Mouse (Mus musculus) limb, embryonic 12.5 days (tissue): ENCODE results near the gene Tmem266. TPM values are rescaled to one million over a fixed set of nuclear protein-coding genes. Genes with fewer than 3 reads are reported as not detected.

ENCODE experiments used
- ATAC-seq: fragments of 200-750 bp; cut with Nextera tagmentation; 2 replicates; pipeline ENCODE4 v1.8.0; 2017; ENCODE audit warnings: low read depth, moderate TSS enrichment; ENCODE audit not compliant: insufficient number of reproducible peaks, insufficient read depth, low FRiP score, low TSS enrichment
- H3K27ac ChIP-seq: fragments of 300-500 bp; sonication (generic); 2 replicates; pipeline ENCODE4 v1.5.1; 2016; ENCODE audit warnings: mild to moderate bottlenecking, moderate library complexity
- H3K27me3 ChIP-seq: fragments of 300-500 bp; sonication (generic); 2 replicates; pipeline ENCODE4 v1.6.1; 2016; ENCODE audit warnings: mild to moderate bottlenecking, moderate library complexity
- H3K36me3 ChIP-seq: fragments of 300-500 bp; sonication (generic); 2 replicates; pipeline ENCODE4 v1.6.1; 2016; ENCODE audit warnings: mild to moderate bottlenecking, moderate library complexity
- H3K4me1 ChIP-seq: fragments of 300-500 bp; sonication (generic); replicated peaks from 2 replicates; pipeline ENCODE4 v1.6.1; 2016
- H3K4me2 ChIP-seq: fragments of 300-500 bp; sonication (generic); 2 replicates; pipeline ENCODE4 v1.6.1; 2016; ENCODE audit warnings: mild to moderate bottlenecking, moderate library complexity
- H3K4me3 ChIP-seq: fragments of 300-500 bp; sonication (generic); replicated peaks from 2 replicates; pipeline ENCODE4 v1.5.1; 2016; ENCODE audit warnings: mild to moderate bottlenecking
- H3K9ac ChIP-seq: fragments of 300-500 bp; sonication (generic); replicated peaks from 2 replicates; pipeline ENCODE4 v1.6.1; 2016; ENCODE audit warnings: mild to moderate bottlenecking, moderate library complexity
- H3K9me3 ChIP-seq: fragments of 300-500 bp; sonication (generic); 2 replicates; pipeline ENCODE4 v1.6.1; 2016; ENCODE audit warnings: mild to moderate bottlenecking, moderate library complexity
- WGBS: fragments of 180-500 bp; shearing (Covaris S2); methylation state at CpG from one replicate; pipeline ENCODE4 v1.1.7; 2016; 5-methylcytosine and 5-hydroxymethylcytosine counted together
- polyA plus RNA-seq: library from polyadenylated mRNA; unstranded; fragments of >200 nt; fragmentation: Nextera tagmentation; extraction: Ambion mirVana; gene quantifications from 2 replicates; pipeline ENCODE4 v1.2.1, GENCODE M21; 2016

The Tmem266 gene
- polyA plus RNA-seq, 1 experiment from 2014 or later, result 1.1 TPM

DNA sequence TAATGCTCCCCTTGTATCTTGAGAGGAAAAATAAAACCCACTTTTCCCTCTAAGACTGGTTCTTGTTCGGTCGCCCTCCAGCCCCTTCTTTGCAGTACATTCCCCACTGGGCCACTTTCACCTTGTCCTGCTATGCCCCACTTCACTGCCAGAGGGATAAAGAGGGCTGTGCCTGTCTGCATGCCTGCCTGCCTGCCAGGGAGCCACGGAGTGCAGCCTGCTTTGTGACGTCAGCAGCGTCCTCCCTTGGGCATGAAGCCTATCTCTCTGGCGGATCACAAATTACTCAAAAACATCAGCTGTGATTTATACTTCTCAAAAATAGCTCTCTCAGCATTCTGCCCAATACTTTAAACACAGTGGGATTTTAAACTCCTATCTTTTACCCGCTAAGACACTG lies 6.2 kb downstream of the Tmem266 start:
- Histone ChIP-seq H3K9ac (no peak overlapping the region), H3K4me1 (peaks cover 18% of the 10 kb centered on the region), H3K4me2 (no peak overlapping the region), H3K4me3 (no peak overlapping the region), H3K36me3 (no peaks in the 10 kb centered on the region), H3K27me3 (peaks cover 35% of the 10 kb centered on the region), H3K27ac (no peak overlapping the region), H3K9me3 (peaks cover 6% of the 10 kb centered on the region; the same call in 1 of the 2 replicates)
- ATAC-seq, result no peak
- 35% methylated on average over 7 of the region's 7 CpGs for WGBS

DNA sequence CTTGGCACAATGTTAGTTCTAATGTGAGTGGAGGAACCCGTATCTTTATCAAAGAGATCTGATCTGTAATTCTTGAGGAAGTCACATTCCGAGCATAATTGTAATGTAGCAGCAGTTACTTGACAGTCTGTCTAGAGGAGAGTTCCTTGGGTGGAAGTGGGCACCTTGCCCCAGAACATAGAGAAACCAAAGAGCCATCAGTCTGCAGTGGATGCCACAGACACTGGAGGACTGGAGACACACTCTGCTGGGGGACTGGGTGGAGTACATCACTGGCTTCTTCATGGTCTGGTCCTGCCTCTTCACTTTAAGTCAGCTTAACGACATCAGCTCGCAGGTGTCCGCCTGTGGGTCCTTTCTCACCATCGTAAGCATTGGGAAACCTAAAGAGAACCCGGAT lies 17.5 kb downstream of the Tmem266 start:
- WGBS, result 80% methylated on average over 7 of the region's 7 CpGs

DNA sequence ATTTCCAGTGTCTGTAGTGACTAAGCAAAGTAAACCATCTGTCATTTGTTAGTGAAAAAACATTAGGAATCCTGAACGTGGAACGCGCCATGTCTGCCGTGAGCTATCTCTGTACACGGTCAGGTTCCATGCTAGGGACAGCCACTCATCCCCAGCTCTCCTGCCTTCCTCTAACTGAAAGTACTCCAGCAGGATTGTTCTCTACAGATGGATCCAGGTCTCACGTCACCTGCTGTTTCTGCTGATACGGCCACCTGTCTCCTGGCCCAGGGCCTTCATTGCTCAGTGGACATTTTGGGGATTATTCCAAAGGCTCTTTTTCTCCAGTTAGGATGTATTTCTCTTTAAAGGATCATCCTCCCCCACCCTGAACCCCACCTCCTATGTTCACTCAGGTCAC lies 18.6 kb downstream of the Tmem266 start:
- no peaks in the 10 kb centered on the region for H3K9me3 ChIP-seq
- H3K36me3 ChIP-seq, result no peaks in the 10 kb centered on the region
- H3K4me3 ChIP-seq, result no peak overlapping the region
- H3K9ac ChIP-seq, result no peak overlapping the region
- 94% methylated on average over 7 of the region's 7 CpGs for WGBS
- no peaks in the 10 kb centered on the region for H3K4me1 ChIP-seq
- no peak overlapping the region for H3K4me2 ChIP-seq
- H3K27me3 ChIP-seq, result no peaks in the 10 kb centered on the region
- no peak for ATAC-seq
- no peak overlapping the region for H3K27ac ChIP-seq

More for the DNA sequence above, 17.5 kb downstream of the Tmem266 start:
- Histone ChIP-seq H3K9me3 (no peaks in the 10 kb centered on the region), H3K27ac (no peak overlapping the region), H3K27me3 (no peaks in the 10 kb centered on the region), H3K4me1 (no peaks in the 10 kb centered on the region), H3K4me3 (no peak overlapping the region), H3K4me2 (no peak overlapping the region), H3K9ac (no peak overlapping the region), H3K36me3 (no peaks in the 10 kb centered on the region)
- ATAC-seq, result no peak

DNA sequence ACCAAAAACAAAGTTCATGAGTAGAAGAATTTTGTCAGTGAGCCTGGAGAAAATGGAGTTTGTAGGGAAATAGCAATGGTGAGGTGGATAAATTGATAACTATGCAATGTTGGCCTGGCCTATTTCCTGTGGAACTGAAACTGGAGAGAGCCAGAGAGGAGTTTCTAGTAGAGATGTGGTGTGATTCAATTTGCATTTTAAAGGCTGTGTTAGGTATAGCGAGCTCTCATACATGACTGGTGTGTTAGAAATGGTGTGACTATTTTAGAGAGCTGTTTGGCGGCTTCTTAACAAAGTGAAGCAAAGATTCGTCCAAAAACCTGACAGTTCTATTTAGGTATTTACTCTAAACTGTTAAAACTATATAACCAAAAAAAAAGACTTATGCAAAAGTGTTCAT lies 22.0 kb downstream of the Tmem266 start:
- Histone ChIP-seq H3K27ac (no peak overlapping the region), H3K36me3 (no peaks in the 10 kb centered on the region), H3K9ac (no peak overlapping the region), H3K9me3 (no peaks in the 10 kb centered on the region), H3K4me3 (no peak overlapping the region), H3K27me3 (no peaks in the 10 kb centered on the region), H3K4me1 (no peaks in the 10 kb centered on the region), H3K4me2 (no peak overlapping the region)
- 89% methylated on average over 3 of the region's 3 CpGs for WGBS
- ATAC-seq, result no peak

DNA sequence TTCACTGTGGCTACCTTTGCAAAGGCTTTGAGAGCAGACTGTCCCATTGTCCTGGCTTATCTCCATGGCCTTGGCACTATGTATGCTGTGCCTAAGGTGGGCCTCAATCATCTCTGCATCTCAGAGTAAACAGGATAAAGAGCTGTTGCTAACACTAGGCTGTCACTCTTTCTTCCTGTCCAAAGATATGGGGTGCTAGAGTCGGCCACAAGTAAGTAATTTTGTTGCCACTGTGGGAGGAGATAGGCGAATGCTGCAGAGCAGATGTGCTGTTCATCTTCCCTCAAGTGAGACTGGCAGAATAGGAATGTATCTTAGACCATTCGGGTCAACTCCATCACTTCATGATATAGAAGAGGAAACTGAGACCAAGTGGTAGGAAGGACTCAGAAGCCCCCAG lies 28.0 kb downstream of the Tmem266 start:
- no peaks in the 10 kb centered on the region for H3K27me3 ChIP-seq
- no peak overlapping the region for H3K4me3 ChIP-seq
- no peak overlapping the region for H3K4me2 ChIP-seq
- WGBS, result 76% methylated on average over 3 of the region's 3 CpGs
- ATAC-seq, result no peak
- no peaks in the 10 kb centered on the region for H3K4me1 ChIP-seq
- H3K9ac ChIP-seq, result no peak overlapping the region
- no peaks in the 10 kb centered on the region for H3K9me3 ChIP-seq
- no peaks in the 10 kb centered on the region for H3K36me3 ChIP-seq
- no peak overlapping the region for H3K27ac ChIP-seq

DNA sequence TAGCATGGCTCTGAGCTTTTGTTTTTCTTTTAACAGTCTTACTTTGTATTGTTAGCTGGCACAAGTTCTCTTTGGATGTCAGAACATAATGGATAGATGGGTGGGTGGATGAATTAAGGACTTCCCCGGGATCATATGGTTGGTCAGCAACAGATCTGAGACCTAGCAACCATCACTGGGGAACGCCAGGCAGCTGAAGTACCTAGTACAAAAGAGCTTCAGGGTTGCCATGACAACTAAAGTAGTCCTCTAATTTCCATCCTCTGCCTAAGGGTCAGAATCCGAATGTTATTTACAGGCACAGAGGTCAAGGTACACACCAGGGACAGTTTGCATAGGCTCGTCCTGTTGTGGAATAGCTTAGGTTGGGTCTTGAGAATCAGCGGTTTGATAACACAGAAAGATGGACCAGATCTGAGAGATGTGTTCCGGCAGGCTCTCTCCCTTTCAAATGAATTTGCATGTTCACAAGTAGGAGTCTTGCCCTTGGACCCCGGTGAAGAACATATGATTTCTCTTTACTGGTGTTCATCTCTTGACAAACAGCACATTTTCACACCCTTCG lies 28.6 kb downstream of the Tmem266 start:
- Histone ChIP-seq H3K9ac (no peak overlapping the region), H3K9me3 (no peaks in the 10 kb centered on the region), H3K36me3 (no peaks in the 10 kb centered on the region), H3K4me3 (no peak overlapping the region), H3K4me2 (no peak overlapping the region), H3K4me1 (no peaks in the 10 kb centered on the region), H3K27ac (no peak overlapping the region), H3K27me3 (no peaks in the 10 kb centered on the region)
- ATAC-seq, result no peak
- WGBS, result 69% methylated on average over 8 of the region's 8 CpGs

DNA sequence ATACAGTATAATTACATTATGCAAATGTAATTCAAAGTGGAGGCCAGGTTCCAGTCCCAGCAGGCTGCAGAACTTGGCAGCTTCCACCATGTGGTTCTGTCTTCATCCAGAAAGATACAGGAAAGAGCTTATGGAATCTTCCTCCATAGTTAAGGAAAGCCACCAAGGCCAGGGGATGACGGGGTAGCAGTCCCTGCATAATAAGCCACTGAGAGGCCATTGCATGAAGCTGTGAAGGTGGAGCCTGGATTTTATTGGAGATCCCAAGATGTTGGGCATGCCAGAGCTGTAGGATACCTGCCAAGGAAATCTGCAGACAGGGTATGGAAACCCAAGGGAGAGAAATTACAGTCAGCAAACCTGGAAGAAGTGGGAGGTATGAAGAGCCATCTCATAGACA lies 30.5 kb downstream of the Tmem266 start:
- H3K27me3 ChIP-seq, result no peaks in the 10 kb centered on the region
- no peak for ATAC-seq
- H3K9ac ChIP-seq, result no peak overlapping the region
- no peaks in the 10 kb centered on the region for H3K9me3 ChIP-seq
- no peak overlapping the region for H3K4me3 ChIP-seq
- WGBS, result 81% methylated on average over 1 of the region's 1 CpGs
- H3K4me2 ChIP-seq, result no peak overlapping the region
- H3K36me3 ChIP-seq, result no peaks in the 10 kb centered on the region
- H3K4me1 ChIP-seq, result no peaks in the 10 kb centered on the region
- H3K27ac ChIP-seq, result no peak overlapping the region

DNA sequence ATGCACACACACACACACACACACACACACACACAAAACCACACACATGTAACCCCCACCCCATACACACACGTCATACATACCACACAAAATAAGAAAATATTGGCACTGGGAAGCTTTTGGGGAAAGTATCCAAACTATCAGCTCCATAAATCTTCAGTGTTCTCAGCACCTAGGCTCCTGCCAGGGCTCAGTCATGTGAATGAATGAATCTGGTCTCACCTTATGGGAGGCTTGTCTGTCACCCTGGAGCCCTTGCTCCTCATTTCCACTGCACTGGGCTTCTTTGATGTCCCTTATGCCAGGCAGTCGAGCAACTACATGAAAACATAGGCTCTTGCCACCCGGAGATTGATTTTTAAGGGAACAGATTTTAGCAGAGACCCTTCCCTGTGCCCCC lies 33.7 kb downstream of the Tmem266 start:
- Histone ChIP-seq H3K9ac (no peak overlapping the region), H3K4me3 (no peak overlapping the region), H3K27ac (no peak overlapping the region), H3K4me2 (no peak overlapping the region), H3K9me3 (no peaks in the 10 kb centered on the region), H3K27me3 (no peaks in the 10 kb centered on the region), H3K36me3 (no peaks in the 10 kb centered on the region), H3K4me1 (no peaks in the 10 kb centered on the region)
- WGBS, result 69% methylated on average over 3 of the region's 3 CpGs
- ATAC-seq, result no peak

DNA sequence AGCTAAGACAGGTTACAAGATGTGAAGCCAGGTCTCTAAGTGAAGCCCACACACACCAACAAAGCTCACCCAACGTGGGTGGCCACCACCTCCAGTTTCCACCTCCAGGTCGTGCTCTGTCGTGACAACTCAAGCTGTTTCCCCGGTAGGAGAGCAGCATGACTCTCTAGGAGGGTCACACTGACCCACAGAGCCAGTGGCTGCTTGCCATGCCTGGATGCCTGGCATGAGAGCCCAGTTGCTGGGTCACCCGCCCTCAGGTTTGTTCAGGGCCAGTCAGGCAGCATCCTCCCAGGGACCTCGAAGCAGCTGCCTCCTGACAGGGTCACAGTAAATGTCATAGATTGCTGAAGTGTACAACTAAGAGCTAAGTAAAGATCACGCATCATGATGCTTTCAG lies 34.1 kb downstream of the Tmem266 start:
- Histone ChIP-seq H3K36me3 (no peaks in the 10 kb centered on the region), H3K4me2 (no peak overlapping the region), H3K9me3 (no peaks in the 10 kb centered on the region), H3K4me1 (no peaks in the 10 kb centered on the region), H3K4me3 (no peak overlapping the region), H3K27me3 (no peaks in the 10 kb centered on the region), H3K9ac (no peak overlapping the region), H3K27ac (no peak overlapping the region)
- 51% methylated on average over 7 of the region's 7 CpGs for WGBS
- no peak for ATAC-seq

DNA sequence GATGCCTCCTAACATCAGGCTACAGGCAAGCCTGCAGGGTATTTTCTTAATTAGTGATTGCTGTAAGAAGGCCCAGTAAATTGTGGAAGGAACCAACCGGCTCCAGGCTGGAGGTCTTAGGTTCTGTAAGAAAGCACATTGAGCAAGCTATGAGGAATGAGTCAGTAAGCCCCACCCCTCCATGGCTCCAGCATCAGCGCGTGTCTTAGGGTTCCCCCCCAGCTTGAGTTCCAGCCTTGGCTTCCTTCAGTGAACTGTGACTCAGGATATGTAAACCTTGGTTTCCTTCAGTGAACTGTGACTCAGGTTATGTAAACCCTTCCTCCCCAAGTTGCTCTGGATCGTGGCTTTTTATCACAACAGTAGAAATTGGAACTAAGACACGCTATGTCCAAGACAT lies 35.3 kb downstream of the Tmem266 start:
- no peaks in the 10 kb centered on the region for H3K9me3 ChIP-seq
- H3K27ac ChIP-seq, result no peak overlapping the region
- no peak overlapping the region for H3K4me3 ChIP-seq
- H3K36me3 ChIP-seq, result no peaks in the 10 kb centered on the region
- 86% methylated on average over 5 of the region's 5 CpGs for WGBS
- H3K4me2 ChIP-seq, result no peak overlapping the region
- H3K9ac ChIP-seq, result no peak overlapping the region
- H3K4me1 ChIP-seq, result no peaks in the 10 kb centered on the region
- no peaks in the 10 kb centered on the region for H3K27me3 ChIP-seq
- ATAC-seq, result no peak

DNA sequence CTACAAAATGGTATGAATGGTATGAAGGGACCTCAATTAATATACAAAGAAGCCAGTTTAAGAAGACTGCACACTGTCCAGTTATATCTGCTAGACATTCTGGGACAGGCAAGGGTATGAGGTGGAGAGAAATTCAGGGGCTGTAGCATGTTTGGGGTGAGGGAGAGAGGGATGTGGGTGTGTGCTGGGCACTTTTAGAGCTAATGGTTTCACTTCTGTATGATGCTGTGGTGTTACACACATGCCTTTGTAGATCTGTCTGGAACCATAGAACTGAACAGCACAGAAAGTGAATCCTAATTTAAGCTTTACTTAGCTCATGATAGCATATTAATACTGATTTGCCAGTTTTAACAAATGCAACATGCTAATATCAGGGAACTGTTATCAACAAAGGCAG lies 37.0 kb downstream of the Tmem266 start:
- H3K27ac ChIP-seq, result no peak overlapping the region
- H3K4me2 ChIP-seq, result no peak overlapping the region
- no peak for ATAC-seq
- H3K36me3 ChIP-seq, result no peaks in the 10 kb centered on the region
- no peaks in the 10 kb centered on the region for H3K4me1 ChIP-seq
- no peaks in the 10 kb centered on the region for H3K27me3 ChIP-seq
- H3K9me3 ChIP-seq, result no peaks in the 10 kb centered on the region
- no peak overlapping the region for H3K9ac ChIP-seq
- no peak overlapping the region for H3K4me3 ChIP-seq

DNA sequence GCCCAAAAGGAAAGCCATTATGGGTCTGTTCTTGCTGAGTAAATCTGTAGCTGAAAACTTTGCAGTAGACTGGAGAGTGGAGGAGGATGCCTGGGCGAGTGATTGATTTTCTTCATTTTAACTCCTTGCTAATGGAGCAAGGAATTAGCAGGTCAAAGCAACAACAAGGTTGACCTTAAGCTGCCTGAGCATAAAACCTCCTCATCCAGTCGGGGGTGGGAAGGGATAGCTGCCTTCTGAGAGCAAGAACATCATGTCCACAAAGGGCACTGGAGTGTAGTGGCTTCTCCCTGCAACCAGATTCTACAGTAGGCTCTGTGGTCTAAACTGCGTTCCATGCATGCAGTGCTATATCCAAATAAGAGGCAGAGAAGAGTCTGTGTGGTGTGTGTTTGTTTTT lies 41.3 kb downstream of the Tmem266 start:
- no peak overlapping the region for H3K9ac ChIP-seq
- no peak for ATAC-seq
- H3K4me2 ChIP-seq, result no peak overlapping the region
- WGBS, result 43% methylated on average over 3 of the region's 3 CpGs
- H3K36me3 ChIP-seq, result no peaks in the 10 kb centered on the region
- H3K9me3 ChIP-seq, result no peaks in the 10 kb centered on the region
- no peaks in the 10 kb centered on the region for H3K4me1 ChIP-seq
- no peak overlapping the region for H3K4me3 ChIP-seq
- H3K27me3 ChIP-seq, result no peaks in the 10 kb centered on the region
- no peak overlapping the region for H3K27ac ChIP-seq
